Mouse (Mus musculus) adrenal gland, postnatal 4 days (tissue): ENCODE results near the gene Rps19. TPM values are rescaled to one million over a fixed set of nuclear protein-coding genes. Genes with fewer than 3 reads are reported as not detected.
"Not testable (repeated sequence)": the region's sequence is repeated elsewhere in the genome, so short reads cannot be mapped to it uniquely, and the experiment has no call there.

Experiments used
- DNase-seq, 2 experiments: peaks; one replicate each; pipeline ENCODE4 v3.0.0; 2021 to 2022; ENCODE audit warnings: low spot score in 2 of 2, mixed read lengths in 2 of 2
- total RNA-seq, 2 experiments: library from RNA; stranded (reverse); gene quantifications; 2 replicates each; pipeline ENCODE4 v1.2.3; 2021

Gene Rps19
- total RNA-seq, 2 experiments from 2014 or later = 1,415 to 1,431 TPM

- DNase-seq = no peak
Observed at GRCm38 (mm10) chr7:24869080-24869479, 15.1 kb upstream of the Rps19 start.

DNA sequence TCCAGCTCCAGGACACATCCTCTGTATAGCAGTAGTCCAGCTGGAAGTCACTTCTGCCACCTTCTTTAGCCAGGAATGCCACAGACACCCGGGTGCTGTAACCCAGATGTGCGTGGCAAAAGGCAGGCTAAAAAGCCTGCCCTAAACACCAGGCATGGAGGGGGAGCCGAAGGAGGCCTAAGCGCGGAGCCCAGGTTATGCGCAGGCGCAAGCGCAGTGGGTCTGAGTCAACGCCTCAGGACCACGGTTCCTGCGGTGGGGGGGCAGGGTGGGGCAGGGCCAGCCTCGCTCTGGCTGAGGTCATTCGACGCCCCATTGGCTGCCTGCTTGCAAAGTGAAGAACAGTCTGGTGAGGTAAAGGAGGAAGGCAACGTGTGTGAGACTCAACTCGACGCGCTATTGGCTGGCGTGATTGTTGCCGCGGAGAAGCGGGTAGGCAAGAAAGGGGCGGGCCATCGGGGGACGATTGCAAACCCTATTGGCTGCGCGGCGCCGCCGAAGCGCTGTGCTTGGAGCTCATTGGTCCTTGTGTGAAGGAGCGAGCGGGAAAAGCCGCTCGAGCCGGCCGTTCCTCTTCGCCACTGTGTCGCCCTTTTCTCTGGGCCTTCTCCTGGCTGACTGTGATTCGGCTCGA lies 14.5 kb upstream of the Rps19 start, which contains the start of the genes Lypd4 and Dmrtc2:
TSS of gene Lypd4 (minus strand) at position 410 of the 634 bp plus-strand sequence.
TSS of gene Dmrtc2 (plus strand) at position 526 of the 634 bp plus-strand sequence.
- no peak for DNase-seq

GRCm38 (mm10) chr7:24877588-24877987 lies 6.6 kb upstream of the Rps19 start:
- DNase-seq = no peak

DNA sequence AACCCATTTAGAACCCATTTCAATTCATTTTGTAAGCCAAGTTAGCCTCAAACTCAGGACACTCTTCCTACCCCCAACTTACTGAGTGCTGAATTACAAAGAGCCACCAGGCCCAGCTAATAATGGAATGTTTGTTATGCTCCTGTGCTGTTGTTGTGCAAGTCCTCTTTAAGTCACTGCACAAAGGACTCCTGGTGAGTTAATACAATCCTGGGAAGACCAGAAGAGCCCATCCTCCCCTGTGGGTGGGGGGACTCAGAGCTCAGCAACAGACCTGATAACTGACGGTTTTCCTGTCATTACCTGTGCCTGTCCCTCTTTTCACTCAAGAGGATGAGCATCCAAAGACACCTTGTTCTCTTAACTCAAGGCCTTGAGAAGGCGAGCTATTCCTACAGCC lies 4.6 kb upstream of the Rps19 start:
- DNase-seq = no peak

DNA sequence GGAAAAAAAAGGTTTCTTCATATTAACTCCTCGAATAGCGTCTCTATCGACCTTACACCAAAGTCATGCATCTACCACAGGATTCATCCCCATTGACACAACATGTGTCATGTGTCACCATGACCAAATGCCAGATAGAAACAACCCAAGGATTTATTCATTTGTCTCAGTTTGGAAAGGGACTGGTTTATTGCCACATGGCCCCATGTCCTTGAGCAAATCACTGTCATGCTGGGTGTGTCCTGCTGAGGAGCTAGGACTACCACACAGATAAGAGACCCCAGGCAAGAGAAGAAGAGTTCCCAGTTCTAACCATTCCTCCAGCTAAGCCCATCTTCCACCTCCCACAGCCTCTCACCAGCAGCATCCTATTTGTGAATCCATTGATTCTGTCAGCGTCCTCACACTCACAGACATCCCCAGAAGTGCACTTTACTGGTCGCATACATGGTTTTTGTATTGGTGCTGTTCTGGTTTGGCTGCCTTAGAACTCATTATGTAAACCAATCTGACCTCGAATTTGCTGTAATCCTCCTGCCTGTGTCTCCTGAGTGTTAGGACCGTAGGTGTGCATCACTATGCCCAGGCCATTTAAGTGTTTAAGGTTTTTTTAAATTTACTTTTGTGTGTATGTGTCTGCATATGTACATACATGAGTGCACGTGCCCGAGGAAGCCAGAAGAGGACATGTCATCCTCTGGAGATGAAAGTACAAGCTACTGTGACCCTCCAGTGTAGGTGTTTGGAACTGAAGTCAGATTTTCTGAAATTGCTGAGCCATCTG lies 1.6 kb upstream of the Rps19 start:
- no peak for DNase-seq

DNA sequence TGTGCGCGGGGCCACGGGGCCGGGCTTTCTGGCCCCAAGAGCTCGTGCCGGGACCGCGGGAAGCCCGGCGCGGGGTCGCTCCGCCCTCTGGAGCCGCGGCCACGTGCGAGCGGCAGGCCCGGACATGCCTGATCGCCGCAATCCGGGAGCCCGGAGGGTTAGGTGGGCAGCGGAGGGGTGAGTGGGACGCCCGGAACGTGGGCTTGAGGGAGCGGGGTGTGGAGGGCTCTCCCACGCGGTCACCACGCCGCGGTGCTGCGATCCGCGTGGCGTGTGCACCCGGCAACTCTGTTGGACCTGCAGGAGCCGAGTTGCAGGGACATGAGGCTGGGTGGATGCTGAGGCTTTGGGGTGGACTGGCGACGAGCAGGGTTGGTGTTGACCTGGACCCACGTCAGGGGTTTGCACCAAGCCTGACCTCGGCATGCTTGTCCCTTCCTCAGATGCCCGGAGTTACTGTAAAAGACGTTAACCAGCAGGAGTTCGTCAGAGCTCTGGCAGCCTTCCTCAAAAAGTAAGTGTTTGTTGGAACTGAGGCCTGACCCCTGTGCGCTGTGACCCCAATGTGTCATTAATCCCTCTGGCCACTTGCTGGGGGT lies 621 bp downstream of the Rps19 start:
- DNase-seq = no peak

- DNase-seq = no peak
Observed at GRCm38 (mm10) chr7:24885468-24886307, 1.5 kb downstream of the Rps19 start.

- no peak for DNase-seq
Observed at GRCm38 (mm10) chr7:24886308-24886633, 2.1 kb downstream of the Rps19 start.

DNA sequence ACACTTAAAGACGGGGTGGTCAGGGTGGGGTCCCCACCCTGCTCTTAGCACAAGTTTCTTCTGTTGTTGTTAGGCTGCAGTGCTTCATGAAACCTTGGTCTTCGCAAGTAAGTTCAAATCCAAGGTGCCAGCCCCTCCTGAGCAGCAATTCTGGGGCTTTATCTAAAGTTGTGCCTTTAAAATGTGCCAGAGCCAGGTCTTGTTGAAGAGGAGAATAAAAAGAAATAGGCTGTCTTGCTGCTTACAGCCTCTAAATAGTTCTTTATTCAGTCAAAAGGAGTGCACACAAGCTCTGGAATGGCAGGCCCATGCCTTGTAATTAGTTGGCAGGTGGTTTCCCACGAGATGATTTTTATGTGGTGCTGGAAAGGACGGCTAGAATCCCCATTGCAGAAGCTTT lies 2.9 kb downstream of the Rps19 start:
- no peak for DNase-seq

GRCm38 (mm10) chr7:24889431-24890220 lies 5.5 kb downstream of the Rps19 start:
- DNase-seq = no peak

DNA sequence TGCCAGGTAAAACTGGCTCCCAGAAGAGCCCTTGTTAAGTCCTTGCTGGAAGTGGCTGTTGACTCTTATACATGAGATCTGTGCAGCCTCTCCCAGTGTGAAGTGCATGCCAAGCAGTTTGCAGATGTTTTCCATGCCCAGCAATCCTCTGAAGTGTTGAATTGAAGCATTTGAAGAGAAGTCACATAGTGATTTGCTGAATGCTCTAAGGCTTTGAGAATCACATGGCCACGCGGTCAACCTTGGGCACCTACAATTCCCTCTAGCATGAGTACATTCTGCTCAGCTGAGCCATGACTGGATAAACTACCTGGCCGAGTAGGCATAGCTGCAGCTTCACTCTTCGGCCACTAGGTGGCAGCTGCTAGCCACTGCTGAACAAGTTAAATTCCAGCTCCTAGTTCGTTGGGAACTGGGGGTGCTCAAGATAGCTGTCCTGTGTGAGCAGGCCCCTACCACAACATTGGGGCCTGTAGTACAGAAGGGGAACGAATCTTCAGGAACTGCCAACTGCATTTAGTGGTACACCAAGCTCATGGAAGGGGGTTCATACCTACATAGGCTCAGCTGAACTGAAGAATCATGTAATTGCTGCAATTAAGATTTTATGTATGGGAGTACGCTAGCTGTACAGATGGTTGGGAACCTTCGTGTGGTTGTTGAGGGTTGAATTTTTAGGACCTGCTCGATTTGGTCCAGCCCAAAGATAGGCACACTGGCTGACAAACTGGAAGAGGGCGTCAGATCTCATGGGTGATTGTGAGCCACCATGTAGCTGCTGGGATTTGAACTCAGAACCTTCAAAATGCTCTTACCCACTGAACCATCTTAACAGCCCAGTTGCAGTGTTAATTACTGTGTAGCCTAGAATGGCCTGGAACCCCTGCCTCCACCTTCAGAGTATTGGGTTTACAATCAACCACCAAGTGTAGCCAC lies 6.4 kb downstream of the Rps19 start:
- DNase-seq = peak in 1 of 2 experiments; percentile 53

DNA sequence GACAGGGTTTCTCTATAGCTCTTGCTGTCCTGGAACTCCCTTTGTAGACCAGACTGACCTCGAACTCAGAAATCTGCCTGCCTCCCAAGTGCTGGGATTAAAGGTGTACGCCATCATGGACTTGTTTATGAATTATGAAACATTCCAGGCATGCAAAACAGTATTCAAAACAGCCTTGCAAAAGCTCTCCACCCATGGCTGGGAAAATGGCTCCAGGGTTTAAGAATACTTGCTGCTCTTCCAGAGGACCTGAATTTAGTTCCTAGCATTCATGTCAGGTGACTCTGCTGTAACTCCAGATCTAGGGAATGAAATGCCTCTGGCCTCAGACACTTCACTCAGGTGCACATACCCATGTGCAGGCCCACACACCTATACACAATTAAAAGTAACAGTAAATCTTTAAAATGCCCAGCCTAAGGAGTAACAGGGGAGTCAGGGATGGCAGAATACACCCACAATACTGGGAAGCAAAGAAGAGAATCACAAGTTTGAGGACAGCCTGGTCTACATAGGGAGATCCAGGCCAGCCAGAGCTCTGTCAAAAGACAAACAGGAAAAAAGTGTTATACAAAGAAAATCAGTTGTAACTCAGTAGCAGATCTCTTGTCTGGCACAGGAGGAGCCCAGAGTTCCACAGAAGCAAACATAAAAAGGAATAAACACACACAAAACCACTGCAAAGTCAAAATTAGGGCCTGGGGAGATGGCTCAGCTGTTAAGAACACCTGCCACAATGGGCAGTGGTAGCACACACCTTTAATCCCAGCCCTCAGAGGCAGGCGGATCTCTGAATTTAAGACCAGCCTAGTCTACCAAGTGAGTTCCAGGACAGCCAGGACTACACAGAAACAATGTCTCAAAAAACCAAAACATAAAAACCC lies 7.3 kb downstream of the Rps19 start:
- DNase-seq = no peak

DNA sequence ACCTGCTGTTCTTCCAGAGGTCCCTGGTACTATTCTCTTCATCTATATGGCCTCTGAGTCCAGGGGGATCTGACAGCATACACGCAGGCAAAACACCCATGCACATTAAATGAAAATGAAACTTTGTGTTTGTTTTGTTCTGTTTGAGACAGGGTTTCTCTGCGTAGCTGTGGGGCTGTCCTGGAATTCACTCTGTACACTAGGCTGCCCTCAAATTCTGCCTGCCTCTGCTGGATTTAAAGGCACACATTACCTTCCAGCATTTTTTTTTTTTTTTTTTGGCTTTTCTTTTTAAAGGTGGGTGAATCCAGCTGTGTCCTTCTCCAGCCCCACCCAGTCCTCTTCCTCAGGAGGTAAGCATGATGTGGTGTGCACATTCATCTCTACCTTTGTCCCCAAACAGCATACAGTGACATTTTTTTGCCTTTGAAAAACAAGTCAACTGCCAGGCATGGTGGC lies 8.0 kb downstream of the Rps19 start:
- DNase-seq = no peak

GRCm38 (mm10) chr7:24895749-24896148 lies 11.6 kb downstream of the Rps19 start:
- not testable (repeated sequence) for DNase-seq

DNA sequence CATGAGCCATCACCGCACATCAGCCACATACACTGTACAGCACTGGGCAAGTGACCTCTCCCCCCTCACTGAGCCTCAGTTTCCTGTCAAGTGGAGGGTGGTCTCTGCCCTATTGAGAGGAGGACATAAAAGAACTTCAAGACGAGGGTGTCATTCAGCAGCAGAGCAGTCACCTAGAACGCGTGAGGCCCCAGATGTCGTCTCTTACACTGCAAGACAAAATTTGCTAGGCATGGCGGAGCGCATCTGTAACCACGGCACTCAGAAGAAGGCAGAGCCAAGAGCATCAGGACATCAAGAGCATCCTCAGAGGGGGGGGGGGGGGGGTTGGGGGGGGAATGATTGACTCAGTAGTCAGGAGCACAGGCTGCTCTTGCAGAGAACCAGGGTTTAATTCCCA lies 12.1 kb downstream of the Rps19 start:
- no peak for DNase-seq

DNA sequence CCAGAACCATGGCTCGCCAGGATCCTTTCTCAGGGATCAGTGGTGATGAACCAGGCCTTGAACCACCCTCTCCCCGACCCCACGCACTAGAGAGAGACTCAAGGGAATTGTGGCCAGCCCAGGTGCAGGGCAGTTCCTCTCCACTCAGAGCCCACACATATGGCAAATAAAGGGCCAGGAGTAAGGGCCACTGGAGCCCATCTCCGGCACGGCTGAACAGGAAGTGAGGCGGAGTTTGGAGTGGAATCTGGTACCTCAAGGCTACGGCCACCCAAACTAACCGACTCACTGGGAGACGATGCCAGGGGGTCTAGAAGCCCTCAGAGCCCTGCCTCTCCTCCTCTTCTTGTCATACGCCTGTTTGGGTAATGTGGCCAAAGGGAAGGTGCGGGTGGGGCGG lies 13.1 kb downstream of the Rps19 start, which contains the start of gene Cd79a:
TSS of gene Cd79a (plus strand) at position 158 of the 400 bp plus-strand sequence.
- DNase-seq = no peak

- no peak for DNase-seq
Observed at GRCm38 (mm10) chr7:24897959-24898358, 13.8 kb downstream of the Rps19 start.

DNA sequence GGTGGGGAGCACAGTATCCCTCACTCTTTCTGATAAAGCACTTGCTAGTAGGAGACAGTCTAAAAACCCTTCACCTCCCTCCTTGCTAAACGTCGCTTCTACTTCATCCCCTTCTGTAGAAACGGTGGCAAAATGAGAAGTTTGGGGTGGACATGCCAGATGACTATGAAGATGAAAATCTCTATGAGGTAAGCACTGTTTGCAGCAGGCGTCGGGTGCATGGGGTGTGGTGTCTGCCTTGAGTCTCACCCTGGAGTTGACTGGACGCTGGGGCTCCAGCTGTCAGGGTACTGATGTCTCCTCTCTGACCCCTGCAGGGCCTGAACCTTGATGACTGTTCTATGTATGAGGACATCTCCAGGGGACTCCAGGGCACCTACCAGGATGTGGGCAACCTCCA lies 16.9 kb downstream of the Rps19 start:
- DNase-seq = no peak
